Mouse (Mus musculus): ENCODE data around the gene Zbtb21. TPM values are rescaled to one million over a fixed set of nuclear protein-coding genes. Genes with fewer than 3 reads are reported as not detected.

Zbtb21 gene
- total RNA-seq, 2 experiments from 2014 or later: 25.8 to 27.7 TPM

- no peak for DNase-seq (ENCODE audit: low spot score in 2 of 2)
- intact Hi-C loops (cut with DNase I): no loop called here
Observed at GRCm38 (mm10) chr16:97905449-97905991, 56.9 kb downstream of the Zbtb21 start.

- DNase-seq (ENCODE audit: low spot score in 2 of 2): no peak
- intact Hi-C loops (cut with DNase I): no loop called here
Observed at GRCm38 (mm10) chr16:97904035-97904434, 58.4 kb downstream of the Zbtb21 start.

GRCm38 (mm10) chr16:97897346-97898024 is 64.9 kb downstream of the Zbtb21 start:
- no peak for DNase-seq (ENCODE audit: low spot score in 2 of 2)
- intact Hi-C loops (cut with DNase I): no loop called here

Other genes starting within 250 kb of the Zbtb21 start
- gene Ripk4, start 198.8 kb downstream of the Zbtb21 start, total RNA-seq (2021): under 1 TPM; 0.27 to 0.52 TPM
- gene Prdm15, start 110.8 kb downstream of the Zbtb21 start, total RNA-seq (2021): 10 to 100 TPM; 17.0 to 26.0 TPM
- gene C2cd2, start within 50 bp of the Zbtb21 start, total RNA-seq (2021): 10 to 100 TPM; 12.1 to 24.4 TPM
- 10 to 100 TPM; 20.2 to 26.0 TPM for gene B230307C23Rik, start 34.7 kb upstream of the Zbtb21 start, total RNA-seq (2021)
- gene A630089N07Rik, start 119.8 kb upstream of the Zbtb21 start, total RNA-seq (2021): 1 to 10 TPM; 5.0 to 8.0 TPM